Mouse (Mus musculus) urinary bladder, postnatal 4 days (tissue): ENCODE data around the gene Nxph1.

Experiments
- DNase-seq, 2 experiments: peaks; one replicate each; pipeline ENCODE4 v3.0.0; 2021 to 2022; ENCODE audit warnings: low spot score in 2 of 2

Gene Nxph1

GRCm38 (mm10) chr6:8948131-8948470, at the start of gene Nxph1:
Gene Nxph1, plus strand, starts transcription at chr6:8948431.
- no peak for DNase-seq

GRCm38 (mm10) chr6:8900021-8900728, 48.1 kb upstream of the Nxph1 start:
- no peak for DNase-seq

GRCm38 (mm10) chr6:8900729-8901122, 47.5 kb upstream of the Nxph1 start:
- DNase-seq = no peak

- no peak for DNase-seq
Observed at GRCm38 (mm10) chr6:8907917-8908316, 40.3 kb upstream of the Nxph1 start.

- no peak for DNase-seq
Observed at GRCm38 (mm10) chr6:8913404-8913803, 34.8 kb upstream of the Nxph1 start.

- no peak for DNase-seq
Observed at GRCm38 (mm10) chr6:8914682-8915081, 33.5 kb upstream of the Nxph1 start.

- DNase-seq = no peak
Observed at GRCm38 (mm10) chr6:8924481-8924880, 23.8 kb upstream of the Nxph1 start.

- no peak for DNase-seq
Observed at GRCm38 (mm10) chr6:8935241-8935640, 13.0 kb upstream of the Nxph1 start.

GRCm38 (mm10) chr6:8935705-8936104, 12.5 kb upstream of the Nxph1 start:
- DNase-seq = no peak

GRCm38 (mm10) chr6:8936168-8936567, 12.1 kb upstream of the Nxph1 start:
- no peak for DNase-seq

- DNase-seq = peak in 1 of 2 experiments; percentile 76
Observed at GRCm38 (mm10) chr6:8948471-8949411, 510 bp downstream of the Nxph1 start.

GRCm38 (mm10) chr6:8949665-8950201, 1.5 kb downstream of the Nxph1 start:
- no peak for DNase-seq

GRCm38 (mm10) chr6:8950611-8951325, 2.5 kb downstream of the Nxph1 start:
- DNase-seq = no peak

- DNase-seq = no peak
Observed at GRCm38 (mm10) chr6:8951326-8951695, 3.1 kb downstream of the Nxph1 start.

GRCm38 (mm10) chr6:8951884-8952590, 3.8 kb downstream of the Nxph1 start:
- no peak for DNase-seq

GRCm38 (mm10) chr6:8955817-8956529, 7.7 kb downstream of the Nxph1 start:
- DNase-seq = no peak

GRCm38 (mm10) chr6:8956743-8957528, 8.7 kb downstream of the Nxph1 start:
- no peak for DNase-seq

GRCm38 (mm10) chr6:8957529-8957887, 9.3 kb downstream of the Nxph1 start:
- peak in 1 of 2 experiments; percentile 60 for DNase-seq

- no peak for DNase-seq
Observed at GRCm38 (mm10) chr6:8958081-8958919, 10.1 kb downstream of the Nxph1 start.
